14 mouse cellular contexts compared by ENCODE assay signal in the genomic region with DNA sequence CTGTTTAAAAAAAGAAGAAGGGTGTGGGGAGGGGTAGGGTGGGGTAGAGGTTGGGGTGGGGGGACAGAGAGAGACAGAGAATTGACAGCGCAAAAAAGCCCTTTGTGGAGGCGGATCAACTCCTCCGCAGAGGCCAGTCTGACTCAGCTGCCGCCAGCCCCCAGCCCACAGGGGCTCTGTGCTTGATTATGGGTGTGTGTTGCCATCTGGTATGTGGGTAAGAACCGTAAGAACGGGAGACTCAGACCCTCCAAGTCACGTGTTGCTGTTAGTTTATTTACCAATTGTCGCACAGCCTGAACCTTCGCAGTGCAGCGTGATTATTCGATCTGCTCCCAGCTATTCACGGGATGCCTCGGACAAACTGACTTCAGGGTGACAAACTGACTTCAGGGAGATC.
"Had no signal": no experiment of that assay in that cellular context is flagged by ENCODE, and none has a peak within 500 bp of the region (broad histone marks: within the 10 kb centered on the region; RNA-seq: fewer than 3 reads in every experiment).

No protein-coding gene starts in this region.

- H3K36me3 ChIP-seq: intestine, embryonic 15.5 days; limb, embryonic 12.5 days; neural tube, embryonic 15.5 days had no signal

- H3K4me2 ChIP-seq: intestine, embryonic 15.5 days; limb, embryonic 12.5 days; neural tube, embryonic 15.5 days had no signal

- H3K27me3 ChIP-seq: intestine, embryonic 15.5 days; limb, embryonic 12.5 days; neural tube, embryonic 15.5 days had no signal

- H3K9me3 ChIP-seq: intestine, embryonic 15.5 days; limb, embryonic 12.5 days; neural tube, embryonic 15.5 days had no signal

- H3K4me1 ChIP-seq: neural tube, embryonic 15.5 days had no signal

- DNase-seq: kidney, adult 18-20 months; kidney, postnatal 10 days; kidney, postnatal 4 days; liver; lung, adult 18-20 months; midbrain, embryonic 14.5 days; right cerebral cortex, postnatal 14 days; thymus, postnatal 4 days had no signal

- ATAC-seq: intestine, embryonic 15.5 days had no signal

- H3K4me3 ChIP-seq: intestine, embryonic 15.5 days; limb, embryonic 12.5 days; myocyte; neural tube, embryonic 15.5 days had no signal

- H3K27ac ChIP-seq: intestine, embryonic 15.5 days; limb, embryonic 12.5 days; liver, embryonic 14.5 days; neural tube, embryonic 15.5 days; stomach, postnatal 0 days had no signal

- H3K9ac ChIP-seq: intestine, embryonic 15.5 days; limb, embryonic 12.5 days; liver, embryonic 14.5 days; neural tube, embryonic 15.5 days had no signal
